Mouse (Mus musculus) myocyte (in vitro differentiated cells): Measurements from ENCODE around the gene Gsap.

ENCODE experiments used
- CEBPB ChIP-seq: IDR thresholded peaks from 2 replicates; pipeline ENCODE4 v1.6.1; 2011; ENCODE audit warnings: mild to moderate bottlenecking, moderate library complexity; ENCODE audit not compliant: poor library complexity, insufficient read depth, severe bottlenecking
- MAX ChIP-seq: IDR thresholded peaks from one replicate; pipeline ENCODE4 v1.6.1; 2011; ENCODE audit warnings: low read depth, mild to moderate bottlenecking, control low read depth
- MYOD1 ChIP-seq, 3 experiments: IDR thresholded peaks; one replicate each; pipeline ENCODE4 v1.6.1; 2011; ENCODE audit warnings: control low read depth in 2 of 3, low read depth in 2 of 3, mild to moderate bottlenecking in 2 of 3, moderate library complexity in 1 of 3; ENCODE audit not compliant: insufficient read length in 2 of 3, control insufficient read depth in 1 of 3
- MYOG ChIP-seq, 3 experiments: IDR thresholded peaks; one replicate each; pipeline ENCODE4 v1.6.1; 2011; ENCODE audit warnings: control low read depth in 2 of 3, low read depth in 2 of 3, mild to moderate bottlenecking in 2 of 3; ENCODE audit not compliant: insufficient read length in 2 of 3, control insufficient read depth in 1 of 3, insufficient read depth in 1 of 3
- POLR2A ChIP-seq: IDR thresholded peaks from one replicate; pipeline ENCODE4 v1.6.1; 2011; ENCODE audit warnings: low read depth, mild to moderate bottlenecking, control low read depth, moderate library complexity; ENCODE audit not compliant: insufficient read length
- POLR2AphosphoS2 ChIP-seq: IDR thresholded peaks from one replicate; pipeline ENCODE4 v1.6.1; 2011; ENCODE audit warnings: low read depth, control low read depth; ENCODE audit not compliant: insufficient read length
- REST ChIP-seq: IDR thresholded peaks from one replicate; pipeline ENCODE4 v1.6.1; 2011; ENCODE audit warnings: mild to moderate bottlenecking, control low read depth, moderate library complexity; ENCODE audit not compliant: insufficient read depth, insufficient read length
- SRF ChIP-seq: IDR thresholded peaks from one replicate; pipeline ENCODE4 v1.6.1; 2011; ENCODE audit warnings: low read depth; ENCODE audit not compliant: control insufficient read depth, insufficient read length
- TCF12 ChIP-seq: IDR thresholded peaks from one replicate; pipeline ENCODE4 v1.6.1; 2011; ENCODE audit warnings: mild to moderate bottlenecking, control low read depth; ENCODE audit not compliant: poor library complexity, insufficient read depth, severe bottlenecking
- TCF3 ChIP-seq: IDR thresholded peaks from one replicate; pipeline ENCODE4 v1.6.1; 2011; ENCODE audit warnings: low read depth, control low read depth; ENCODE audit not compliant: insufficient read length
- USF1 ChIP-seq: IDR thresholded peaks from one replicate; pipeline ENCODE4 v1.6.1; 2011; ENCODE audit warnings: low read depth, mild to moderate bottlenecking, control low read depth, moderate library complexity

GRCm38 (mm10) chr5:21172316-21172715 is 13.7 kb upstream of the Gsap start:
- TF ChIP-seq CEBPB (no peak), POLR2A (no peak), USF1 (no peak), TCF3 (no peak), MYOD1 (IDR thresholded peaks at IDR 0.05; ENCODE audit: control insufficient read depth in 1 of 3, insufficient read length in 2 of 3, low read depth in 2 of 3) (no peak), MAX (no peak), POLR2AphosphoS2 (no peak), SRF (no peak), MYOG (IDR thresholded peaks at IDR 0.05; ENCODE audit: control insufficient read depth in 1 of 3, insufficient read depth in 1 of 3, insufficient read length in 2 of 3, low read depth in 2 of 3) (no peak), REST (no peak), TCF12 (no peak)
